Mouse (Mus musculus) ES-Bruce4 (cell line): ENCODE data around the gene Mapk8ip1.

Experiments used
- CTCF ChIP-seq: IDR thresholded peaks from one replicate; pipeline ENCODE4 v1.8.1; 2011; ENCODE audit warnings: low read depth, low read length
- EP300 ChIP-seq: IDR thresholded peaks from 2 replicates; pipeline ENCODE4 v1.6.1; 2011; ENCODE audit warnings: low read depth, low read length; ENCODE audit not compliant: insufficient read depth
- POLR2A ChIP-seq: IDR thresholded peaks from one replicate; pipeline ENCODE4 v1.8.1; 2011; ENCODE audit warnings: low read length; ENCODE audit not compliant: insufficient read depth

DNA sequence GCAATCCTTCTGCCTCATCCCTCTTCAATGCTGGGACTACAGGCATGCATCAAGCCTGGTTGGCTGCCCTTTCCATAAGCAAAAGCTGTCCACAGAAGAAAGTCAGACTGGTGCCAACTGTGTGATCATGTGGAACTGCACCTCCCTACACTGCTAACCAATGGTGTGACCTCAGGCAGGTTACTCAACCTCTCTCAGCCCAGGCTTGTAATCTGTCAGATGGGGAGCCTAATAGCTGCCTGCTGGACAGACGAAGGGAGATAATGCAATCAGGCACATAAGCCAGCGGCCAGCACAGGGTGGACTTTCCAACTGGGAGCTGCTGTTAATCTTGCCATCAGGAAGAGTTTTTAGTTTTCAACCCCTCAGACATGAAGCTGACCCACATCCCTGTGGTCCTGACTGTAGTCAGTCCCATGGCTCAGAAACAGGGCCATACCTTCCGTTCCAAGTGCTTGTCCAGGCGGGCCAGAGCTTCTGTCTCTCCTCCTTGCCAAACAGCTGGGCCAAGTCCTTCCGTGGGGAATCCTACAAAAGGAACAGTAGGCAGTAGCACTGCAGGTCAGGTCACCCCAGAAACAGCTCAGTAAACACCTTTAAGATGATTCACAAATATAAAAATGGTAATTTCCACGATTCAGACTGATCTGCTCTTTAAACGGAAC is 20.8 kb upstream of the Mapk8ip1 start:
- TF ChIP-seq CTCF (no peak), POLR2A (no peak), EP300 (no peak)
